Mouse (Mus musculus): ENCODE data around the gene Npc1l1.
A peak's percentile ranks its signal among the peaks of the same experiment; 100 is the strongest.

DNA sequence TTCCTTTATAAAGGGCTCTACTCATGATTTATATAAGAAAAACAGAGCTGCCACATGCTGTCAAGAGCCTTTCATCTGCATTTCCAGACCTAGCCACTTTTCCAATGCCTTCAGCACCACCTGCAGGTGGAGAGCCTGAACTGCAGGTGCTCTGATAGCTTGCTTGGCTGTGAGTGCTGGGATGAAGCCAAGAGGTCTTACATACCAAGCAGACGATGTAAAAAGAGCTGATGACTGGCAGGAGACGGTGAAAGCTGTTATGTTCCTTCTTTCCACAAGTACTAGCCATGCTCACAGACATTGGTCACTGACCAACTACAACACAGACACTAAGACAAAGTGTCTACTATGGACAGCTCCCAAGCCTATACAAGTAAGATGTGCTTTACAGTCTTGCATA lies 42.1 kb downstream of the Npc1l1 start:
- peak; percentile 91 for TF ChIP-seq CTCF (IDR thresholded peaks at IDR 0.05; ENCODE audit: low read depth, low read length)
- TF ChIP-seq POLR2A (IDR thresholded peaks at IDR 0.05; ENCODE audit: insufficient read depth, low read length) = no peak
- no peak for TF ChIP-seq EP300 (IDR thresholded peaks at IDR 0.05; ENCODE audit: insufficient read depth, low read depth, low read length)
